Mouse (Mus musculus): ENCODE measurements around the gene Fbxo34.
"Not testable (repeated sequence)": the region's sequence is repeated elsewhere in the genome, so short reads cannot be mapped to it uniquely, and the experiment has no call there.

Gene Fbxo34

DNA sequence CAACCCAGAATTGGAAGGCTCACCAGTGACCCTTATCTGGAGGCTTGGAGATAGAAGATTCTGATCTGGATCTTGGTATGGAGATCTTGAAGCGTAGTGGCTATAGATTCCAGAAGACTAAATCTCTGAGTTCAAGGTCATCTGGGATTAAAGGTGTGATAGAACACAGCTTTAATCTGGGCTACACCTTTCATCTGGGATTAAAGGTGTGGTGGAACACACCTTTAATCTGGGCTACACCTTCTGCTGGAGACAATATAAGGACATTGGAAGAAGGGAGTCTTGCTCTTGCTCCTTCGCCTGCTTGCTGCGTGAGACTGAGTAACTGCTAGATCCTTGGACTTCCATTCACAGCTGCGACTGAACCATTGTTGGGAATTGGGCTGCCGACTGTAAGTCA lies at the start of gene Fbxo34:
Fbxo34 (plus strand) TSS at position 301 of the 400 bp plus-strand sequence.
- DNase-seq (ENCODE audit: low read depth, low spot score), result not testable (repeated sequence)

GRCm38 (mm10) chr14:47402735-47403134 lies 47.5 kb upstream of the Fbxo34 start:
- no peak for DNase-seq (ENCODE audit: low read depth, low spot score)

DNA sequence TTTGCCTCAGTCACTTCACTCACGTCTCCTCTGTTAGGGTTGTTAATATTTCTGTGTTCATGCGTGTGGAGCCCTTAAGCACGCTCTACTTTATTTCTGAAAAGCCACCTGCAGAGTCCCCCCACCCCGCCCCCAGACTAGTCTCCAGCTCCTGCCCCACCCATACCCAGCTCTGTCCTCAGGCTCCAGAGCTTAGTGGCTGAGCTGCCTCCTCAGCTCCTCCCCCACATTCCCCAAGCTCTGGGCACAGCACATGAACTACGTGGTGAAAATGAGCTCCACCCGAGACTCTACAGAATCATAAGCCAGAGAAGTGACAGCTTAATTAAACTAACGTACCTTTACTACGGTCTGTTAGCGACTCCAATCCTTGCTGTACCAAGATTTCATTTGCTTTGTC lies 44.2 kb upstream of the Fbxo34 start:
- peak; percentile 12 for DNase-seq (ENCODE audit: low read depth, low spot score)

- no peak for DNase-seq (ENCODE audit: low read depth, low spot score)
These were observed 32.9 kb upstream of the Fbxo34 start for GRCm38 (mm10) chr14:47417346-47417745.

DNA sequence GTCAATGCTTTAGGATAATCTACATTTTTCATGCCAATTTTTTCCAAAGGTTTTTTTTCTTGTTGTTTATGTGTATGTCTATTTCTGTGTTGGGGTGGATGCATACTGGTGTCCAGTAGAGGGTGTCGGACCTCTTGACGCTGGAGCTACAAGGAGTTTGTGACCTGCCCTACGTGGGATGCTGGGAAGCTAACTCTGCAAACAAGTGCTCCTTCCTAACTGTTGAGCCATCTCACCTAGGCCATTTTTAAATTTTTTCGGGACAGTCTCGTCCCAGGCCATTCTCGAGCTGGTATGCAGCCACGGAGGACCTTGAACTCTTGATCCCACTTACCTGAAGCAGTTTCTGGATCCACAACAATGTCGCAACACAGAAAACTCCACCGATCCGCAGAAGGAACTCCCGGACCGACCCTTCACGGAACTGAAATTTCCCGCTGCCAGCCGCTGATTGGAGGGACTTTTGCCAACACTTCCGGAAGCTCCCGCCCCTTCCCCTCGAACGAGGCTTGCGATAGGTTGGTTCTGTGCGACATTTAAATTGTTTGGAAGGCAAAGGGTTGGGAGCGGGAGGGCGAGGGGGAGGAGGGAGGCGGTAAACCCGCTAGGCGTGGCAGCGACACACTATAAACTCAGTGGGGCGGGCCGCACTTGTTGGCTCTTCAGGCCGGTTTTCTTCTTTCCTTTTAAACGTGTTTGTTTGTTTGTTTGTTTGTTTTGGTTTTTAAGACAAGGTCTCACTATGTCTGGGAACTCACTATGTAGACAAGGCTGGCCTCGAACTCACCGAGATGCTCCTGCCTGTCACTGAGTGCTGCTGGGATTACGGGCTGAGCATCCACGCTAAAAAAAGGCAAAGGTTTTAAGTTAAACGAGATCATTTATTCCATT lies 32.2 kb upstream of the Fbxo34 start, which contains the start of gene Dlgap5:
Dlgap5 (minus strand) TSS at position 633 of the 891 bp plus-strand sequence.
- peak; percentile 93 for DNase-seq (ENCODE audit: low read depth, low spot score)

- DNase-seq (ENCODE audit: low read depth, low spot score), result no peak
These were observed 31.6 kb upstream of the Fbxo34 start for GRCm38 (mm10) chr14:47418666-47418991.

- DNase-seq (ENCODE audit: low read depth, low spot score), result no peak
These were observed 31.1 kb upstream of the Fbxo34 start for GRCm38 (mm10) chr14:47419034-47419625.

DNA sequence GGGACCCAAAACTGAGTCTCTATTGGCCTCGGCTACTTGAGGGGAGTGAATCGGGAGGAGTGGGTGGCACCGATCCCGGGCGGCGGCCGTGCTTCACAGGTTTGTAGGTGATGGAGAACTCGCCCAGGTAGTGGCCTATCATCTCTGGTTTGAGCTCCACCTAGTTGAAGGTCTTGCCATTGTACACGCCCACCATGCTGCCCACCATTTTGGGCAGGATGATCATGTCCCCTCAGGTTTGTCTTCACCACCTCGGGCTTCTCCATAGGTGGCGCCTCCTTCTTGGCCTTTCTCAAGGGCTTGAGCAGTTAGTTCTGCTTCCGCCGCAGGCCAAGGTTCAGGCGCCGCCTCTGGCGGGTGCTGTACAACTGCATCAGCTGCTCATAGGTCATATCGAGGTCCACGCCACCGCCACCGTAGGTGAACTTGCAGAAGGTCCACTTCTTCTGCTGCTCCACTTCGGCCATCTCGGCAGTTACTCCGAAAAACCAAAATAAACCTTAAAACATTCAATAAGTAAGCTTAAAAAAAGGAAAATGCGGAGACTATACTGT lies 30.4 kb upstream of the Fbxo34 start:
- no peak for DNase-seq (ENCODE audit: low read depth, low spot score)

GRCm38 (mm10) chr14:47421606-47422005 lies 28.6 kb upstream of the Fbxo34 start:
- DNase-seq (ENCODE audit: low read depth, low spot score), result no peak

DNA sequence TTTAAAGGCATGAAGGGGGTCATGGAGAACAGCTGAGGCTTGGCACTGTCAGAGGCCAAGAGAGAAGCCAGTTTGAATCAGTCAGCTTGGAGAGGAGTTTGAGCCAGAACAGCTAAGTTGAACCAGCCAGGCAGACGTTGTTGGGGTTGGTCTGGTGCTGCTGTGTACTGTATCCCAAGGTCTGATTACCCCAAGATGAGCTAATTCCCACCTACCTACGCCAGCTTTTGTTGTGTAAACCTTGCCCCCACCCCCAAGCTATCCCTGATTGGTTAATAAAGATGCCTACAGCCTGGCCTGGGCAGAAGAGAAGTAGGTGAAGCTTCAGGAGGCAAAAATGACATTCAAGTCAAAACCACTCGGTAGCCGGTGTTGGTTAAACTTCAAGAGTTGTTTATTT lies 27.8 kb upstream of the Fbxo34 start:
- DNase-seq (ENCODE audit: low read depth, low spot score), result no peak

GRCm38 (mm10) chr14:47432987-47433386 lies 17.2 kb upstream of the Fbxo34 start:
- DNase-seq (ENCODE audit: low read depth, low spot score), result peak; percentile 19

DNA sequence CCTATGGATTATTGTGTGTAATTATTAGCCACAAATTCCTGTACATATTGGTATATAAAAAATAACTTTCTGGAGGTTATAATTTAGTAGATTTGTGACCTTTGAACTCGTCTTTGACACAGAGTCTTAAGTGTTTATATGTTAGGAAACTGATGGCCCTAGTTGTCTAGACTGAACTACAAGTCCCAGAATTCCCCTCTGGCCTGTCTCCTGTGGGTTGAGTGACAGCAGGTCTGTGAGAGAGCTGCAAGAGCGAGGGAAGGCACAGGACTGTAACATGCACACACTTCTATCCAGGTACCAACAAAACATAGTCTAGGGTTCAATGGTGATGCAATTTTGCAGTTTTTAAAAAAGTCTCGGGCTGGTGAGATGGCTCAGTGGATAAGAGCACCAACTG lies 11.3 kb upstream of the Fbxo34 start:
- no peak for DNase-seq (ENCODE audit: low read depth, low spot score)

- no peak for DNase-seq (ENCODE audit: low read depth, low spot score)
These were observed 5.3 kb upstream of the Fbxo34 start for GRCm38 (mm10) chr14:47444907-47445306.

- DNase-seq (ENCODE audit: low read depth, low spot score), result peak; percentile 68
These were observed 4.7 kb upstream of the Fbxo34 start for GRCm38 (mm10) chr14:47445331-47446095.

GRCm38 (mm10) chr14:47459556-47459955 lies 9.3 kb downstream of the Fbxo34 start:
- no peak for DNase-seq (ENCODE audit: low read depth, low spot score)

DNA sequence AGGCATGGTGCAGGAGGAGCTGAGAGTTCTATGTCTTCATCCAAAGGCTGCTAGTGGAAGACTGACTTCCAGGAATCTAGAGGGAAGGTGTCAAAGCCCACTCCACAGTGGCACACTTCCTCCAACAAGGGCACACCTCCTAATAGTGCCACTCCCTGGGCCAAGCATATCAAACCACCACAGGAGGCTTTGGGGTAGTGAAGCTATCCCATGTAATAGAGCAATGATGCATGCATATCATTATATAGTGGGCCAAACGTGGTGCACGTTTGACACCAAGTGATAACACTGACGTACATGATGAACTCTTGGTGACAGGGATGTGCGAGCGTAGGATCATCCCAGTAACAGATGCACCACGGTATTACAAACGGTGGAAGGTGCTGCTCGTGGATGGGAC lies 11.8 kb downstream of the Fbxo34 start:
- DNase-seq (ENCODE audit: low read depth, low spot score), result no peak

DNA sequence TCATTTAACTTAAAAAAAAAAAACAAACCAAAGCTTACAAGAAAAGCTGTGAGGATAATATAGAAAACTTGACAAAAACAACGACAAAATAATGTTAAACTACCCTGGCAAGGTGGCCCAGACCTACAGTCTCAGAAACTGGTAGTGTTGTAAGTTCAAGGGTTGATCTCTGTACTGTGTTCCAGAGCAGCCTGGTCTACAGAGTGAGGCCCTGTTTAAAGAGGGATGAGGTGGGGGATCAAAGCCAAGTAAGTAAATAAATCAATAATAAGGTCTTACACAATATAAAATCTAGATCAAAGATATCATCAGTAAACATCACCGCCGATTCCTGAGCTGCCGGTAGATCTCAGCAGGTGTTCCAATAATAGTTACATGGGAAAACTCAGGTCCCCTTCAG lies 12.2 kb downstream of the Fbxo34 start:
- DNase-seq (ENCODE audit: low read depth, low spot score), result no peak

GRCm38 (mm10) chr14:47462877-47463460 lies 12.7 kb downstream of the Fbxo34 start:
- DNase-seq (ENCODE audit: low read depth, low spot score), result no peak

DNA sequence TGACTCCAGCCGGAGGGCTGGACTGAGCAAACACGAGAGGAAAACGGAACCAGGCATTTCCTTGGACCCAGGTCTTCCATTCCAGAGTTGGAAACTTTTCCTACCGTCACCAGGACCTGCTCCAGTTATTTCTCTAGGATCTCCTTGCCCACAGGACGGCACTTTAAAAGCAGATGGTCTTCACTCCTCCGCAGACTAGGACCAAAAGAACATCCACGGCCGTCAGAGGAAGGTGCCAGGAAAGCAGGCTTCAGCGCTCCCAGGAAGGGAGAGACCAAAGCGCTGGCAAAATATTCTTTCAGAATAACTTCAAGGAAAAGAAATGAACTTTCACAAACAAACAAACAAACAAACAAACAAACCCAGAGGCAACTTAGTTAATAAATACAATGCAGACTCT lies 14.2 kb downstream of the Fbxo34 start:
- peak; percentile 59 for DNase-seq (ENCODE audit: low read depth, low spot score)

DNA sequence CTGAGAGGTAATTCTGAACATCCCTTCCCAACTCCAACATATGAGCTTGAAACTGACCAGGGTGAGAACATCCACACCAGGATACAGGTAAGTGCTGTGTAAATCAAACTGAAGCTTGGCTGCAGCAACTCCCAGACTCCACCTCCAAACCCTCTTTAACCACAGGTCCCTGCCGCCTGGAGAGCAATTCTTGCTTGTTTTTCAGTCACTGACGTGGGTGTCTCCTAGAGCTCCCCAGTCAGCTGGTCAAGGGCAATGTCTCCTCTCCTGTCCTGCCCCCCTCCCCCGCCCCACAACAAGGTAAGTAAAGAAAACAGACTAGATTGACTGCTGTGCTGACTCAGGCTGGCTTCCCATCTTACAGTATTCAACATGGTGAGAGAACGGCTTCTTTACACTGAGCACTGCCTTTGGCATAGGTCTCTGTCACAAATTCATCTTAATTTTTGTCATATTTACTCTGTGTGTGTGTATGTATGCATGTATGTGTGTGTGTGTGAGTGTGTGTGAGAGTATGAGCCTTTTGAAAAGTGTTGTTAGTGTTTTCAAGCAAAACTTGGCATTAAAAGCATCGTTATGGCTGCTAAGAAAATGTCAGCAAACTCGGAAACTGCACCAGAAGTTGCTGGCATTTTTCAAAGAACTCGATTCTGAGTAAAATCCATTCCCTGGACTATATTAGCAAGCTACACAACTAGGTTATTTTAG lies 15.4 kb downstream of the Fbxo34 start:
- no peak for DNase-seq (ENCODE audit: low read depth, low spot score)

DNA sequence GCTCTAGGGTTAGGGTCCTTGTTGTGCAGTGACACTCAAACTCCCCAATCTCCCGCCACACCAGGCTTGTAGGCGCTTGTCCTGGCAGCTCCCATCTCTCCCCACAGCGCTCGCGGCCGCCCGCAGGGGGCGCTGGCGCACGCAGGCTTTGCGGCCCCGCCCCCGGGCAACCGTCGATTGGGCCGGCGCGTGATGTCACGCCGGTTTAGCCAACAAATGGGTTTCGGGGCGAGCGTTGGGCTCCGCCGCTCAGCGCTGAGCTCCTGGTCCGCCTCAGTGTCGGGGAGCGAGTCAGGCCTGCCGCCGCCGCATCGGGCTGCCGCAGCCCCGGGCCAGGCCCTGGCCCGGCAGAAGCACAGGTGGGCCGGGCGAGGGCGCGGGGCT lies 22.1 kb downstream of the Fbxo34 start:
- peak; percentile 97 for DNase-seq (ENCODE audit: low read depth, low spot score)
